Mouse (Mus musculus) E14TG2a.4 (cell line): Measurements from ENCODE around the gene Hook2.

Experiments used
- CTCF ChIP-seq: conservative IDR thresholded peaks from 2 replicates; pipeline ENCODE4 v1.5.1; 2014; ENCODE audit warnings: low read length
- NANOG ChIP-seq: IDR thresholded peaks from 2 replicates; pipeline ENCODE4 v1.6.1; 2014; ENCODE audit warnings: borderline replicate concordance, low read length, mixed read lengths

GRCm38 (mm10) chr8:85029271-85029670 lies 38.9 kb downstream of the Hook2 start:
- no peak for TF ChIP-seq CTCF
- no peak for TF ChIP-seq NANOG
